ENCODE assay signal across 15 mouse cellular contexts in genomic region chr5:139445258-139445657, GRCm38 (mm10). TPM values are rescaled to one million over a fixed set of nuclear protein-coding genes. Genes with fewer than 3 reads are reported as not detected.
DNase-seq lines count a peak whose midpoint lies in the region; ATAC-seq and TF ChIP-seq lines count a peak whose summit lies in the region.
"Had no signal": no experiment of that assay in that cellular context is flagged by ENCODE, and none has a peak within 500 bp of the region (broad histone marks: within the 10 kb centered on the region; RNA-seq: fewer than 3 reads in every experiment).

No protein-coding gene starts in this region.

- 81% methylated on average over 8 of the region's 8 CpGs for WGBS in kidney, postnatal 0 days
- 93% methylated on average over 8 of the region's 8 CpGs for WGBS in forebrain, embryonic 10.5 days

- peak; percentile 62; the same call in 1 of the 2 replicates for TF ChIP-seq CTCF in kidney, postnatal 0 days (IDR thresholded peaks at IDR 0.05; ENCODE audit: low read depth)

- ATAC-seq in kidney, postnatal 0 days (replicated peaks; ENCODE audit: low FRiP score, low read depth) = no peak
- ATAC-seq: forebrain, embryonic 16.5 days had no signal

- H3K9me3 ChIP-seq in kidney, postnatal 0 days (replicated peaks; ENCODE audit: low read length) = no peaks in the 10 kb centered on the region
- H3K9me3 ChIP-seq in forebrain, embryonic 10.5 days = no peaks in the 10 kb centered on the region
- H3K9me3 ChIP-seq: embryonic facial prominence, embryonic 13.5 days; megakaryocyte, embryonic 14.5 days had no signal

- H3K4me3 ChIP-seq in kidney, postnatal 0 days (replicated peaks; ENCODE audit: low read depth, low read length) = no peak overlapping the region
- no peak overlapping the region for H3K4me3 ChIP-seq in forebrain, embryonic 10.5 days
- H3K4me3 ChIP-seq: embryonic facial prominence, embryonic 13.5 days; megakaryocyte, embryonic 14.5 days had no signal

- H3K4me2 ChIP-seq in kidney, postnatal 0 days (ENCODE audit: low read length) = no peak overlapping the region
- H3K4me2 ChIP-seq: embryonic facial prominence, embryonic 13.5 days had no signal

- H3K4me1 ChIP-seq in kidney, postnatal 0 days (replicated peaks; ENCODE audit: insufficient read depth, low read length) = peaks cover 8% of the 10 kb centered on the region; the same call in 1 of the 2 replicates
- peaks cover 15% of the 10 kb centered on the region for H3K4me1 ChIP-seq in forebrain, embryonic 10.5 days

- no peaks in the 10 kb centered on the region for H3K27me3 ChIP-seq in kidney, postnatal 0 days (ENCODE audit: insufficient read depth, low read length)
- H3K27me3 ChIP-seq in forebrain, embryonic 10.5 days (ENCODE audit: poor library complexity, severe bottlenecking) = no peaks in the 10 kb centered on the region
- H3K27me3 ChIP-seq: embryonic facial prominence, embryonic 13.5 days; megakaryocyte, embryonic 14.5 days had no signal

- H3K27ac ChIP-seq in kidney, postnatal 0 days = no peak overlapping the region
- H3K27ac ChIP-seq in forebrain, embryonic 10.5 days = no peak overlapping the region
- H3K27ac ChIP-seq: embryonic facial prominence, embryonic 13.5 days had no signal

- peak; percentile 60 for DNase-seq in adrenal gland, postnatal 14 days
- no peak for DNase-seq in adrenal gland, adult 18-20 months (ENCODE audit: low spot score in 2 of 2)
- no peak for DNase-seq in kidney, postnatal 0 days (ENCODE audit: low spot score)
- DNase-seq in kidney, postnatal 25 days = no peak
- DNase-seq in urinary bladder, postnatal 14 days (ENCODE audit: low spot score) = peak; percentile 28
- DNase-seq in urinary bladder, postnatal 25 days (ENCODE audit: low spot score) = no peak
- no peak for DNase-seq in embryo, embryonic 9.5 days (ENCODE audit: extremely low spot score)
- DNase-seq in forebrain, embryonic 10.5 days (ENCODE audit: extremely low spot score, low spot score) = no peak
- DNase-seq: gastrocnemius, postnatal 36 days; kidney, postnatal 14 days; liver; right cerebral cortex, postnatal 25 days had no signal

- H3K36me3 ChIP-seq in kidney, postnatal 0 days (ENCODE audit: insufficient read depth, low read length) = no peaks in the 10 kb centered on the region
- H3K36me3 ChIP-seq in forebrain, embryonic 10.5 days (replicated peaks) = no peaks in the 10 kb centered on the region
- H3K36me3 ChIP-seq: embryonic facial prominence, embryonic 13.5 days had no signal

- no peak overlapping the region for H3K9ac ChIP-seq in kidney, postnatal 0 days (ENCODE audit: low read depth, low read length)
- H3K9ac ChIP-seq: embryonic facial prominence, embryonic 13.5 days had no signal

RNA-seq across cellular contexts. Expression of gene 3110082I17Rik, which starts 15.1 kb away (rescaled TPM):
- total RNA-seq in adrenal gland, postnatal 14 days (2021) = 9.6 and 11.2 TPM in 2 replicates
- 1 to 10 TPM; 8.0 to 8.4 TPM for total RNA-seq in adrenal gland, adult 18-20 months (2021)
- polyA plus RNA-seq in kidney, postnatal 0 days (2015; fragmentation: Nextera tagmentation; extraction: Ambion mirVana) = 25.6 and 26.6 TPM in 2 replicates
- polyA plus RNA-seq in forebrain, embryonic 10.5 days (2016; fragmentation: Nextera tagmentation; extraction: Ambion mirVana) = 69.4 and 70.5 TPM in 2 replicates

RNA-seq across cellular contexts. Expression of gene Gper1, which starts 22.3 kb away (rescaled TPM):
- 4.6 and 6.3 TPM in 2 replicates for total RNA-seq in adrenal gland, postnatal 14 days (2021)
- 1 to 10 TPM; 3.3 to 4.9 TPM for total RNA-seq in adrenal gland, adult 18-20 months (2021)
- 11.3 and 11.9 TPM in 2 replicates for polyA plus RNA-seq in kidney, postnatal 0 days (2015; fragmentation: Nextera tagmentation; extraction: Ambion mirVana)
- 0.44 and 0.50 TPM in 2 replicates for polyA plus RNA-seq in forebrain, embryonic 10.5 days (2016; fragmentation: Nextera tagmentation; extraction: Ambion mirVana)

RNA-seq across cellular contexts. Expression of gene Zfand2a, which starts 39.1 kb away (rescaled TPM):
- total RNA-seq in adrenal gland, postnatal 14 days (2021) = 23.2 and 24.1 TPM in 2 replicates
- 10 to 100 TPM; 36.4 to 38.9 TPM for total RNA-seq in adrenal gland, adult 18-20 months (2021)
- 6.8 and 7.6 TPM in 2 replicates for polyA plus RNA-seq in kidney, postnatal 0 days (2015; fragmentation: Nextera tagmentation; extraction: Ambion mirVana)
- polyA plus RNA-seq in forebrain, embryonic 10.5 days (2016; fragmentation: Nextera tagmentation; extraction: Ambion mirVana) = 9.6 and 10.2 TPM in 2 replicates

RNA-seq across cellular contexts. Expression of gene C130050O18Rik, which starts 40.2 kb away (rescaled TPM):
- 0.30 TPM in 2 replicates for total RNA-seq in adrenal gland, postnatal 14 days (2021)
- under 1 TPM; 0.53 to 0.93 TPM for total RNA-seq in adrenal gland, adult 18-20 months (2021)
- 1.2 and 1.5 TPM in 2 replicates for polyA plus RNA-seq in kidney, postnatal 0 days (2015; fragmentation: Nextera tagmentation; extraction: Ambion mirVana)
- 0.15 and 0.34 TPM in 2 replicates for polyA plus RNA-seq in forebrain, embryonic 10.5 days (2016; fragmentation: Nextera tagmentation; extraction: Ambion mirVana)

Comparison
In these comparisons a context has a peak if more than half of its experiments do, and no peak if none do; other contexts are left out.
1. DNase-seq: peak in adrenal gland, postnatal 14 days (single experiment) and urinary bladder, postnatal 14 days (single experiment); none in adrenal gland, adult 18-20 months (0 of 2), kidney, postnatal 0 days (single experiment), kidney, postnatal 25 days (0 of 2), urinary bladder, postnatal 25 days (single experiment), embryo, embryonic 9.5 days (single experiment) and forebrain, embryonic 10.5 days (single experiment).